Mouse (Mus musculus): Measurements from ENCODE around the gene Sirt1.
"Not testable (repeated sequence)": the region's sequence is repeated elsewhere in the genome, so short reads cannot be mapped to it uniquely, and the experiment has no call there.

The Sirt1 gene

GRCm38 (mm10) chr10:63381498-63382280, at the start of gene Sirt1:
Gene Sirt1, minus strand, starts transcription at chr10:63381704.
- peak; percentile 66 for DNase-seq (ENCODE audit: low read depth)

GRCm38 (mm10) chr10:63429785-63430305, 48.3 kb upstream of the Sirt1 start, which contains the start of gene Ctnna3:
Gene Ctnna3, plus strand, starts transcription at chr10:63430098.
- DNase-seq (ENCODE audit: low read depth) = peak; percentile 98

- peak; percentile 99 for DNase-seq (ENCODE audit: low read depth)
Observed at GRCm38 (mm10) chr10:63429380-63429779, 47.9 kb upstream of the Sirt1 start.

- DNase-seq (ENCODE audit: low read depth) = no peak
Observed at GRCm38 (mm10) chr10:63429023-63429340, 47.5 kb upstream of the Sirt1 start.

GRCm38 (mm10) chr10:63428243-63429022, 46.9 kb upstream of the Sirt1 start:
- peak; percentile 80 for DNase-seq (ENCODE audit: low read depth)

- DNase-seq (ENCODE audit: low read depth) = no peak
Observed at GRCm38 (mm10) chr10:63427146-63427545, 45.6 kb upstream of the Sirt1 start.

GRCm38 (mm10) chr10:63424475-63424814, 42.9 kb upstream of the Sirt1 start:
- peak; percentile 79 for DNase-seq (ENCODE audit: low read depth)

- DNase-seq (ENCODE audit: low read depth) = no peak
Observed at GRCm38 (mm10) chr10:63423591-63424474, 42.3 kb upstream of the Sirt1 start.

- no peak for DNase-seq (ENCODE audit: low read depth)
Observed at GRCm38 (mm10) chr10:63422736-63422992, 41.2 kb upstream of the Sirt1 start.

GRCm38 (mm10) chr10:63421739-63422735, 40.5 kb upstream of the Sirt1 start, which contains the start of gene Gm7075:
Gene Gm7075, minus strand, starts transcription at chr10:63421789.
- DNase-seq (ENCODE audit: low read depth) = peak; percentile 76

GRCm38 (mm10) chr10:63417061-63417460, 35.6 kb upstream of the Sirt1 start:
- DNase-seq (ENCODE audit: low read depth) = no peak

GRCm38 (mm10) chr10:63415850-63416249, 34.3 kb upstream of the Sirt1 start:
- DNase-seq (ENCODE audit: low read depth) = no peak

GRCm38 (mm10) chr10:63415287-63415686, 33.8 kb upstream of the Sirt1 start:
- DNase-seq (ENCODE audit: low read depth) = no peak

GRCm38 (mm10) chr10:63412756-63413155, 31.3 kb upstream of the Sirt1 start:
- no peak for DNase-seq (ENCODE audit: low read depth)

- not testable (repeated sequence) for DNase-seq (ENCODE audit: low read depth)
Observed at GRCm38 (mm10) chr10:63411674-63412073, 30.2 kb upstream of the Sirt1 start.

GRCm38 (mm10) chr10:63410162-63410956, 28.9 kb upstream of the Sirt1 start:
- DNase-seq (ENCODE audit: low read depth) = no peak

- no peak for DNase-seq (ENCODE audit: low read depth)
Observed at GRCm38 (mm10) chr10:63403636-63404035, 22.1 kb upstream of the Sirt1 start.

GRCm38 (mm10) chr10:63402731-63403504, 21.4 kb upstream of the Sirt1 start:
- DNase-seq (ENCODE audit: low read depth) = no peak

- no peak for DNase-seq (ENCODE audit: low read depth)
Observed at GRCm38 (mm10) chr10:63396963-63397362, 15.5 kb upstream of the Sirt1 start.
